Mouse (Mus musculus) hindbrain, postnatal 0 days (tissue): ENCODE data around the gene Rcc1. TPM values are rescaled to one million over a fixed set of nuclear protein-coding genes. Genes with fewer than 3 reads are reported as not detected.

Source experiments
- ATAC-seq: fragments of 200-750 bp; cut with Nextera tagmentation; 2 replicates; pipeline ENCODE4 v1.8.0; 2017; ENCODE audit warnings: mild to moderate bottlenecking, moderate TSS enrichment, moderate library complexity
- DNase-seq: peaks from one replicate; pipeline ENCODE4 v3.0.0-alpha.2; 2015; ENCODE audit warnings: low spot score
- H3K27ac ChIP-seq: fragments of 300-500 bp; sonication (generic); 2 replicates; pipeline ENCODE4 v1.5.1; 2014; ENCODE audit warnings: mild to moderate bottlenecking
- H3K27me3 ChIP-seq: fragments of 300-500 bp; sonication (generic); 2 replicates; pipeline ENCODE4 v1.6.1; 2014; ENCODE audit warnings: low read length, mixed read lengths; ENCODE audit not compliant: insufficient read depth
- H3K36me3 ChIP-seq: fragments of 300-500 bp; sonication (generic); 2 replicates; pipeline ENCODE4 v1.6.1; 2014; ENCODE audit warnings: low read length, mixed read lengths; ENCODE audit not compliant: insufficient read depth
- H3K4me1 ChIP-seq: fragments of 300-500 bp; sonication (generic); 2 replicates; pipeline ENCODE4 v1.6.1; 2014; ENCODE audit warnings: antibody characterized with exemption, low read length, mixed read lengths; ENCODE audit not compliant: insufficient read depth
- H3K4me2 ChIP-seq: fragments of 300-500 bp; sonication (generic); 2 replicates; pipeline ENCODE4 v1.6.1; 2014; ENCODE audit warnings: low read depth, mild to moderate bottlenecking, low read length, moderate library complexity, mixed read lengths
- H3K4me3 ChIP-seq: fragments of 300-500 bp; sonication (generic); 2 replicates; pipeline ENCODE4 v1.5.1; 2014; ENCODE audit warnings: low read length
- H3K9ac ChIP-seq: fragments of 300-500 bp; sonication (generic); replicated peaks from 2 replicates; pipeline ENCODE4 v1.6.1; 2014; ENCODE audit warnings: mild to moderate bottlenecking, low read length, moderate library complexity, mixed read lengths
- H3K9me3 ChIP-seq: fragments of 300-500 bp; sonication (generic); 2 replicates; pipeline ENCODE4 v1.6.1; 2016; ENCODE audit warnings: low read length, mixed read lengths
- CTCF ChIP-seq: IDR thresholded peaks from 2 replicates; pipeline ENCODE4 v1.5.1; 2016; ENCODE audit warnings: antibody characterized with exemption, control low read depth, low read depth
- WGBS: fragments of 180-500 bp; shearing (Covaris S2); extraction: QIAGEN DNeasy Blood & Tissue Kit; methylation state at CpG from one replicate; pipeline ENCODE4 v1.1.7; 2014; 5-methylcytosine and 5-hydroxymethylcytosine counted together
- polyA plus RNA-seq: library from polyadenylated mRNA; unstranded; fragments of >200 nt; fragmentation: Nextera tagmentation; extraction: Ambion mirVana; gene quantifications from 2 replicates; pipeline ENCODE4 v1.2.1, GENCODE M21; 2015
- total RNA-seq: library from RNA; depleted of rRNA; stranded (reverse); fragments of >200 nt; gene quantifications from 2 replicates; pipeline ENCODE4 v1.2.3, GENCODE M21; 2014

The Rcc1 gene
- total and polyA plus RNA-seq, 2 experiments from 2014 or later, result 24.4 to 29.7 TPM

GRCm38 (mm10) chr4:132380965-132381616, 27.7 kb upstream of the Rcc1 start:
- H3K4me1 ChIP-seq, result no peaks in the 10 kb centered on the region
- no peaks in the 10 kb centered on the region for H3K27me3 ChIP-seq
- no peak overlapping the region for H3K9ac ChIP-seq
- DNase-seq (no peak), ATAC-seq (no peak)
- no peak overlapping the region for H3K27ac ChIP-seq
- H3K9me3 ChIP-seq, result no peaks in the 10 kb centered on the region
- TF ChIP-seq CTCF, result no peak
- WGBS, result 97% methylated on average over 2 of the region's 2 CpGs
- H3K4me3 ChIP-seq, result no peak overlapping the region
- no peak overlapping the region for H3K4me2 ChIP-seq
- peaks cover 7% of the 10 kb centered on the region; the same call in 1 of the 2 replicates for H3K36me3 ChIP-seq

GRCm38 (mm10) chr4:132373820-132374219, 20.4 kb upstream of the Rcc1 start:
- DNase-seq, result no peak
- ATAC-seq, result no peak
- Histone ChIP-seq H3K4me2 (no peak overlapping the region), H3K36me3 (peaks cover 28% of the 10 kb centered on the region), H3K27me3 (no peaks in the 10 kb centered on the region), H3K4me1 (no peaks in the 10 kb centered on the region), H3K4me3 (no peak overlapping the region), H3K9ac (no peak overlapping the region), H3K27ac (no peak overlapping the region), H3K9me3 (no peaks in the 10 kb centered on the region)
- 94% methylated on average over 1 of the region's 1 CpGs for WGBS
- TF ChIP-seq CTCF, result no peak

GRCm38 (mm10) chr4:132369953-132370750, 16.7 kb upstream of the Rcc1 start:
- Histone ChIP-seq H3K4me1 (no peaks in the 10 kb centered on the region), H3K27me3 (no peaks in the 10 kb centered on the region), H3K4me3 (no peak overlapping the region), H3K9me3 (no peaks in the 10 kb centered on the region), H3K4me2 (no peak overlapping the region), H3K9ac (no peak overlapping the region), H3K27ac (no peak overlapping the region), H3K36me3 (peaks cover 24% of the 10 kb centered on the region)
- DNase-seq, result no peak
- TF ChIP-seq CTCF, result no peak
- WGBS, result 68% methylated on average over 8 of the region's 8 CpGs
- no peak for ATAC-seq

GRCm38 (mm10) chr4:132367480-132368201, 14.2 kb upstream of the Rcc1 start:
- WGBS, result 94% methylated on average over 18 of the region's 18 CpGs
- Histone ChIP-seq H3K27me3 (no peaks in the 10 kb centered on the region), H3K36me3 (peaks cover 24% of the 10 kb centered on the region), H3K9me3 (no peaks in the 10 kb centered on the region), H3K4me2 (no peak overlapping the region), H3K27ac (no peak overlapping the region), H3K4me3 (no peak overlapping the region), H3K9ac (no peak overlapping the region), H3K4me1 (no peaks in the 10 kb centered on the region)
- DNase-seq (no peak), ATAC-seq (no peak)
- no peak for TF ChIP-seq CTCF

GRCm38 (mm10) chr4:132365450-132366060, 12.2 kb upstream of the Rcc1 start:
- 75% methylated on average over 13 of the region's 13 CpGs for WGBS
- Histone ChIP-seq H3K36me3 (peaks cover 21% of the 10 kb centered on the region), H3K4me1 (no peaks in the 10 kb centered on the region), H3K27ac (no peak overlapping the region), H3K4me3 (no peak overlapping the region), H3K9ac (no peak overlapping the region), H3K27me3 (no peaks in the 10 kb centered on the region), H3K9me3 (no peaks in the 10 kb centered on the region), H3K4me2 (no peak overlapping the region)
- ATAC-seq (no peak), DNase-seq (no peak)
- no peak for TF ChIP-seq CTCF

GRCm38 (mm10) chr4:132363487-132363886, 10.1 kb upstream of the Rcc1 start:
- Histone ChIP-seq H3K36me3 (peaks cover 6% of the 10 kb centered on the region; the same call in 1 of the 2 replicates), H3K9me3 (no peaks in the 10 kb centered on the region), H3K27me3 (no peaks in the 10 kb centered on the region), H3K4me2 (no peak overlapping the region), H3K4me1 (no peaks in the 10 kb centered on the region), H3K27ac (no peak overlapping the region), H3K9ac (no peak overlapping the region), H3K4me3 (no peak overlapping the region)
- DNase-seq (no peak), ATAC-seq (no peak)
- no peak for TF ChIP-seq CTCF
- WGBS, result 94% methylated on average over 11 of the region's 11 CpGs
